Mouse (Mus musculus) MEL (cell line): ENCODE data around the gene Polr2l. TPM values are rescaled to one million over a fixed set of nuclear protein-coding genes. Genes with fewer than 3 reads are reported as not detected.

ENCODE experiments used
- DNase-seq: peaks from one replicate; pipeline ENCODE4 v3.0.0; 2011; ENCODE audit warnings: low read depth, low spot score
- H3K27ac ChIP-seq: 2 replicates; pipeline ENCODE4 v1.5.1; 2012; ENCODE audit warnings: low read depth, mild to moderate bottlenecking, control low read depth, low read length, moderate library complexity; ENCODE audit not compliant: control insufficient read depth
- H3K27me3 ChIP-seq, 2 experiments: fragments of 150-350 bp in 1 of 2; sonication (generic) in 1 of 2; 2 replicates each; pipeline ENCODE4 v1.6.1; 2012; ENCODE audit warnings: low read length in 2 of 2, mild to moderate bottlenecking in 2 of 2, improper control_type of control experiment in 1 of 2, moderate library complexity in 1 of 2; ENCODE audit not compliant: insufficient read depth in 2 of 2, control insufficient read depth in 1 of 2
- H3K36me3 ChIP-seq, 2 experiments: 2 replicates each; pipeline ENCODE4 v1.6.1; 2012 to 2014; ENCODE audit warnings: low read length in 2 of 2, improper control_type of control experiment in 1 of 2, inconsistent platforms in 1 of 2, mild to moderate bottlenecking in 1 of 2; ENCODE audit not compliant: insufficient read depth in 2 of 2, control insufficient read depth in 1 of 2
- H3K4me1 ChIP-seq, 2 experiments: fragments of 150-350 bp in 1 of 2; sonication (generic) in 1 of 2; 2 replicates each; pipeline ENCODE4 v1.6.1; 2012; ENCODE audit warnings: low read length in 2 of 2, improper control_type of control experiment in 1 of 2, mild to moderate bottlenecking in 1 of 2; ENCODE audit not compliant: insufficient read depth in 2 of 2, control insufficient read depth in 1 of 2
- H3K4me3 ChIP-seq, 2 experiments: fragments of 150-350 bp in 1 of 2; sonication (generic) in 1 of 2; 2 replicates each; pipeline ENCODE4 v1.5.1; 2012; ENCODE audit warnings: low read depth in 2 of 2, low read length in 2 of 2, mild to moderate bottlenecking in 2 of 2, moderate library complexity in 2 of 2, control low read depth in 1 of 2, improper control_type of control experiment in 1 of 2; ENCODE audit not compliant: control insufficient read depth in 1 of 2, insufficient read depth in 1 of 2
- H3K79me2 ChIP-seq: 2 replicates; pipeline ENCODE4 v1.6.1; 2012; ENCODE audit warnings: mild to moderate bottlenecking, low read length, moderate library complexity; ENCODE audit not compliant: control insufficient read depth, poor library complexity, insufficient read depth
- H3K9ac ChIP-seq: 2 replicates; pipeline ENCODE4 v1.6.1; 2012; ENCODE audit warnings: low read depth, mild to moderate bottlenecking, control low read depth, low read length, moderate library complexity; ENCODE audit not compliant: control insufficient read depth, poor library complexity, severe bottlenecking
- H3K9me3 ChIP-seq: fragments of 150-350 bp; sonication (generic); replicated peaks from 2 replicates; pipeline ENCODE4 v1.6.1; 2012; ENCODE audit warnings: mild to moderate bottlenecking, low read length, improper control_type of control experiment, moderate library complexity; ENCODE audit not compliant: insufficient read depth
- CHD1 ChIP-seq: IDR thresholded peaks from 2 replicates; pipeline ENCODE4 v1.6.1; 2012; ENCODE audit warnings: low read depth, mild to moderate bottlenecking, inconsistent platforms, low read length, improper control_type of control experiment
- CHD2 ChIP-seq: IDR thresholded peaks from 2 replicates; pipeline ENCODE4 v1.6.1; 2011; ENCODE audit warnings: low read length, improper control_type of control experiment
- ELF1 ChIP-seq: IDR thresholded peaks from 2 replicates; pipeline ENCODE4 v1.6.1; 2014; ENCODE audit warnings: low read depth, mild to moderate bottlenecking, inconsistent platforms, low read length, improper control_type of control experiment, moderate library complexity
- EP300 ChIP-seq, 2 experiments: IDR thresholded peaks; 2 replicates each; pipeline ENCODE4 v1.6.1; 2011; ENCODE audit warnings: improper control_type of control experiment in 2 of 2, low read length in 2 of 2, low read depth in 1 of 2, mild to moderate bottlenecking in 1 of 2
- ETS1 ChIP-seq: IDR thresholded peaks from 2 replicates; pipeline ENCODE4 v1.6.1; 2012; ENCODE audit warnings: low read depth, mild to moderate bottlenecking, inconsistent platforms, low read length, improper control_type of control experiment, moderate library complexity
- GABPA ChIP-seq: IDR thresholded peaks from 2 replicates; pipeline ENCODE4 v1.6.1; 2012; ENCODE audit warnings: low read depth, mild to moderate bottlenecking, inconsistent platforms, low read length, improper control_type of control experiment, moderate library complexity
- HCFC1 ChIP-seq: IDR thresholded peaks from 2 replicates; pipeline ENCODE4 v1.6.1; 2012; ENCODE audit warnings: low read depth, mild to moderate bottlenecking, inconsistent platforms, low read length, improper control_type of control experiment, moderate library complexity
- MAZ ChIP-seq: IDR thresholded peaks from 2 replicates; pipeline ENCODE4 v1.6.1; 2012; ENCODE audit warnings: low read depth, mild to moderate bottlenecking, inconsistent platforms, low read length, improper control_type of control experiment
- MXI1 ChIP-seq: IDR thresholded peaks from 2 replicates; pipeline ENCODE4 v1.6.1; 2011; ENCODE audit warnings: mild to moderate bottlenecking, low read depth, low read length, improper control_type of control experiment
- NELFE ChIP-seq: IDR thresholded peaks from 2 replicates; pipeline ENCODE4 v1.6.1; 2011; ENCODE audit warnings: low read depth, low read length, improper control_type of control experiment
- NRF1 ChIP-seq: IDR thresholded peaks from 2 replicates; pipeline ENCODE4 v1.6.1; 2014; ENCODE audit warnings: low read depth, mild to moderate bottlenecking, inconsistent platforms, low read length, improper control_type of control experiment, moderate library complexity; ENCODE audit not compliant: poor library complexity, insufficient read depth, severe bottlenecking
- POLR2A ChIP-seq, 2 experiments: IDR thresholded peaks; 2 replicates each; pipeline ENCODE4 v1.6.1; 2011 to 2012; ENCODE audit warnings: low read length in 2 of 2, mild to moderate bottlenecking in 2 of 2, control low read depth in 1 of 2, improper control_type of control experiment in 1 of 2, low read depth in 1 of 2, moderate library complexity in 1 of 2; ENCODE audit not compliant: control insufficient read depth in 1 of 2, insufficient read depth in 1 of 2, poor library complexity in 1 of 2
- POLR2AphosphoS2 ChIP-seq: IDR thresholded peaks from 2 replicates; pipeline ENCODE4 v1.6.1; 2011; ENCODE audit warnings: low read length, improper control_type of control experiment
- POLR2AphosphoS5 ChIP-seq: IDR thresholded peaks from 2 replicates; pipeline ENCODE4 v1.6.1; 2012; ENCODE audit warnings: low read depth, borderline replicate concordance, mild to moderate bottlenecking, inconsistent platforms, low read length, moderate library complexity, mixed read lengths
- RAD21 ChIP-seq: IDR thresholded peaks from 2 replicates; pipeline ENCODE4 v1.6.1; 2011; ENCODE audit warnings: mild to moderate bottlenecking, low read depth, low read length, improper control_type of control experiment
- TAL1 ChIP-seq: IDR thresholded peaks from 2 replicates; pipeline ENCODE4 v1.6.1; 2012; ENCODE audit warnings: mild to moderate bottlenecking, inconsistent platforms, low read length, moderate library complexity, mixed read lengths
- TBP ChIP-seq: IDR thresholded peaks from 2 replicates; pipeline ENCODE4 v1.8.0; 2011; ENCODE audit warnings: low read depth, low read length, improper control_type of control experiment
- USF1 ChIP-seq: IDR thresholded peaks from 2 replicates; pipeline ENCODE4 v1.6.1; 2014; ENCODE audit warnings: low read depth, mild to moderate bottlenecking, inconsistent platforms, low read length, improper control_type of control experiment, moderate library complexity
- ZC3H11A ChIP-seq: IDR thresholded peaks from 2 replicates; pipeline ENCODE4 v1.6.1; 2012; ENCODE audit warnings: low read depth, mild to moderate bottlenecking, inconsistent platforms, low read length, improper control_type of control experiment
- ZKSCAN1 ChIP-seq: IDR thresholded peaks from 2 replicates; pipeline ENCODE4 v1.6.1; 2012; ENCODE audit warnings: low read depth, mild to moderate bottlenecking, inconsistent platforms, low read length, improper control_type of control experiment, moderate library complexity
- ZMIZ1 ChIP-seq: IDR thresholded peaks from 2 replicates; pipeline ENCODE4 v1.6.1; 2012; ENCODE audit warnings: low read depth, mild to moderate bottlenecking, inconsistent platforms, low read length, improper control_type of control experiment, moderate library complexity
- ZNF384 ChIP-seq: IDR thresholded peaks from 2 replicates; pipeline ENCODE4 v1.6.1; 2012; ENCODE audit warnings: low read depth, mild to moderate bottlenecking, inconsistent platforms, low read length, improper control_type of control experiment
- polyA plus RNA-seq, 2 experiments: library from polyadenylated mRNA; stranded (reverse) in 1 of 2; unstranded in 1 of 2; fragments of >175 nt in 1 of 2; fragments of >200 nt in 1 of 2; gene quantifications; 2 replicates each; pipeline versions ENCODE4 v1.2.1 to v1.2.4; 2012; ENCODE audit warnings: low replicate concordance in 2 of 2, low read depth in 1 of 2; ENCODE audit not compliant: insufficient read length in 2 of 2, insufficient read depth in 1 of 2, missing spikeins in 1 of 2
- total RNA-seq: library from RNA; depleted of rRNA; stranded (reverse); fragments of 300-350 nt; gene quantifications from 2 replicates; pipeline ENCODE4 v1.2.3, GENCODE M21; 2012

Polr2l gene
- total and polyA plus RNA-seq, 3 experiments: 82.4 to 114 TPM; not detected in 1

DNA sequence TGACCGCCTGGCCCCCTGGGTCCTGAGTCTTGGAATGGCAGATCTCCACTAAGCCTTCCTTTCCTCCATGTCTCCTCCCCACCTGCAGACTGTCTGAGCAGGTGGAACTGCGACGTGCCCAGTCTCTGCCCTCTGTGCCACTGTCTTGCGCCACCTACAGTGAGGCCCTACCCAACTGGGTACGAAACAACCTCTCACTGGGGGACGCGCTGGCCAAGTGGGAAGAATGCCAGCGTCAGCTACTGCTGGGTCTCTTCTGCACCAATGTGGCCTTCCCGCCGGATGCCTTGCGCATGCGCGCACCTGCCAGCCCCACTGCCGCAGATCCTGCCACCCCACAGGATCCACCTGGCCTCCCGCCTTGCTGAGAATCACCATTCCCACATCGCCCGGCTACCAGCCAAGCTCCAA, 15.6 kb downstream of the Polr2l start:
- H3K4me3 ChIP-seq: no peak overlapping the region
- H3K27me3 ChIP-seq: no peaks in the 10 kb centered on the region
- H3K36me3 ChIP-seq: no peaks in the 10 kb centered on the region
- H3K4me1 ChIP-seq: peaks cover 0 to 6% of the 10 kb centered on the region in 2 experiments; a peak in 1 of 4 replicates
- TF ChIP-seq CHD1 (no peak), MXI1 (no peak), HCFC1 (no peak), TBP (no peak), ZNF384 (no peak), POLR2A (IDR thresholded peaks at IDR 0.05; ENCODE audit: control insufficient read depth in 1 of 2, insufficient read depth in 1 of 2, low read depth in 1 of 2, low read length in 2 of 2, poor library complexity in 1 of 2) (no peak), ZMIZ1 (no peak), GABPA (no peak), MAZ (no peak), RAD21 (no peak), ZKSCAN1 (no peak), ELF1 (no peak), USF1 (no peak), POLR2AphosphoS2 (no peak), NELFE (no peak), ZC3H11A (no peak), CHD2 (no peak), EP300 (IDR thresholded peaks at IDR 0.05; ENCODE audit: low read depth in 1 of 2, low read length in 2 of 2) (no peak), ETS1 (no peak)
- no peak overlapping the region for H3K9ac ChIP-seq
- no peaks in the 10 kb centered on the region for H3K9me3 ChIP-seq
- H3K27ac ChIP-seq: no peak overlapping the region
- H3K79me2 ChIP-seq: no peaks in the 10 kb centered on the region; the same call in 1 of the 2 replicates
- DNase-seq: no peak

DNA sequence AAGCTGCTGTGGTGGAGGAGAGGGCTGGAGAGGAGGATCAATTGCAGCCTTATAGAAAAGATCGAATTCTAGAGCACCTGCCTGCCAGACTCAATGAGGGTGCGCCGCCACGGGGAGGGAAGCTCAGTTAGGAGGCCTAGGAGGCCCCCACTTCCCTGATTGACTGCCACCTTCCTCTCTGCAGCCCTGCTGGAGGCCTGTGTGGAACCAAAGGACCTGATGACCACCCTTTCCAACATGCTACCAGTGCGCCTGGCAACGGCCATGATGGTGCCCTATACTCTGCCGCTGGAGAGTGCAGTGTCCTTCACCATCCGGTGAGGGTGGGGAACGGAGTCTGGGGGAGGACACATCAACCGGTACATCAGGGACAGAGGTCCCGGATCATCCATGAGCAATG, 16.3 kb downstream of the Polr2l start:
- Histone ChIP-seq H3K36me3 (no peaks in the 10 kb centered on the region), H3K27ac (no peak overlapping the region), H3K4me3 (no peak overlapping the region)
- no peak for TF ChIP-seq TAL1
- no peak for TF ChIP-seq RAD21
- TF ChIP-seq POLR2A (IDR thresholded peaks at IDR 0.05; ENCODE audit: control insufficient read depth in 1 of 2, insufficient read depth in 1 of 2, low read depth in 1 of 2, low read length in 2 of 2, poor library complexity in 1 of 2): no peak
- TF ChIP-seq TBP: no peak
- no peak for TF ChIP-seq GABPA
- no peak for TF ChIP-seq NRF1
- no peak for TF ChIP-seq ETS1
- no peak for TF ChIP-seq MAZ
- TF ChIP-seq ELF1: no peak
- TF ChIP-seq USF1: no peak
- TF ChIP-seq POLR2AphosphoS5: no peak
- no peak for TF ChIP-seq HCFC1
- TF ChIP-seq, all 39 proteins: peak for 0
- Histone ChIP-seq H3K4me1 (peaks cover 0 to 6% of the 10 kb centered on the region in 2 experiments; a peak in 1 of 4 replicates), H3K79me2 (no peaks in the 10 kb centered on the region; the same call in 1 of the 2 replicates), H3K9ac (no peak overlapping the region), H3K9me3 (no peaks in the 10 kb centered on the region), H3K27me3 (no peaks in the 10 kb centered on the region)
- DNase-seq: no peak
